Mouse (Mus musculus) neural tube, embryonic 13.5 days (tissue): Measurements from ENCODE around the gene Zg16. TPM values are rescaled to one million over a fixed set of nuclear protein-coding genes. Genes with fewer than 3 reads are reported as not detected.

Experiments
- ATAC-seq: fragments of 200-750 bp; cut with Nextera tagmentation; 2 replicates; pipeline ENCODE4 v1.8.0; 2017; ENCODE audit warnings: low read depth, mild to moderate bottlenecking, moderate TSS enrichment, moderate library complexity
- H3K27ac ChIP-seq: fragments of 300-500 bp; sonication (generic); replicated peaks from 2 replicates; pipeline ENCODE4 v1.5.1; 2015; ENCODE audit warnings: moderate library complexity, mild to moderate bottlenecking, inconsistent platforms
- H3K27me3 ChIP-seq: fragments of 300-500 bp; sonication (generic); 2 replicates; pipeline ENCODE4 v1.6.1; 2015; ENCODE audit warnings: mild to moderate bottlenecking, inconsistent platforms
- H3K36me3 ChIP-seq: fragments of 300-500 bp; sonication (generic); 2 replicates; pipeline ENCODE4 v1.6.1; 2015; ENCODE audit warnings: mild to moderate bottlenecking, inconsistent platforms
- H3K4me1 ChIP-seq: fragments of 300-500 bp; sonication (generic); replicated peaks from 2 replicates; pipeline ENCODE4 v1.6.1; 2015; ENCODE audit warnings: inconsistent platforms
- H3K4me2 ChIP-seq: fragments of 300-500 bp; sonication (generic); 2 replicates; pipeline ENCODE4 v1.6.1; 2015; ENCODE audit warnings: inconsistent platforms, mild to moderate bottlenecking, moderate library complexity
- H3K4me3 ChIP-seq: fragments of 300-500 bp; sonication (generic); 2 replicates; pipeline ENCODE4 v1.5.1; 2015; ENCODE audit warnings: mild to moderate bottlenecking, inconsistent platforms
- H3K9ac ChIP-seq: fragments of 300-500 bp; sonication (generic); 2 replicates; pipeline ENCODE4 v1.6.1; 2015; ENCODE audit warnings: moderate library complexity, mild to moderate bottlenecking, inconsistent platforms
- H3K9me3 ChIP-seq: fragments of 300-500 bp; sonication (generic); 2 replicates; pipeline ENCODE4 v1.6.1; 2016; ENCODE audit warnings: inconsistent platforms
- WGBS: fragments of 180-500 bp; shearing (Covaris S2); methylation state at CpG from one replicate; pipeline ENCODE4 v1.1.7; 2015; 5-methylcytosine and 5-hydroxymethylcytosine counted together
- polyA plus RNA-seq: library from polyadenylated mRNA; unstranded; fragments of >200 nt; fragmentation: Nextera tagmentation; extraction: Ambion mirVana; gene quantifications from 2 replicates; pipeline ENCODE4 v1.2.1, GENCODE M21; 2015

Zg16 gene
- polyA plus RNA-seq, 1 experiment from 2014 or later = not detected

GRCm38 (mm10) chr7:127016081-127016480, 71.0 kb downstream of the Zg16 start:
- ATAC-seq = peak; percentile 14; the same call in 1 of the 2 replicates
- Histone ChIP-seq H3K27me3 (no peaks in the 10 kb centered on the region), H3K27ac (peak overlapping the region; percentile 97), H3K36me3 (peaks cover 35% of the 10 kb centered on the region), H3K4me1 (peaks cover 67% of the 10 kb centered on the region), H3K9me3 (no peaks in the 10 kb centered on the region), H3K9ac (peak overlapping the region; percentile 96), H3K4me3 (peak overlapping the region; percentile 79), H3K4me2 (peak overlapping the region; percentile 92)
- WGBS = 1% methylated on average over 10 of the region's 10 CpGs

- Histone ChIP-seq H3K9me3 (no peaks in the 10 kb centered on the region), H3K36me3 (peaks cover 38% of the 10 kb centered on the region), H3K27ac (no peak overlapping the region), H3K4me2 (peak overlapping the region; percentile 92), H3K27me3 (no peaks in the 10 kb centered on the region), H3K4me3 (peak overlapping the region; percentile 79), H3K9ac (0 out of 2 replicates have a peak overlapping the region, but pooled peaks have one; percentile 12), H3K4me1 (peaks cover 57% of the 10 kb centered on the region)
- no peak for ATAC-seq
- WGBS = 98% methylated on average over 12 of the region's 12 CpGs
Measured at GRCm38 (mm10) chr7:127014993-127015392, 72.1 kb downstream of the Zg16 start.

- no peak for ATAC-seq
- no peaks in the 10 kb centered on the region for H3K27me3 ChIP-seq
- H3K36me3 ChIP-seq = peaks cover 38% of the 10 kb centered on the region
- 63% methylated on average over 11 of the region's 11 CpGs for WGBS
- H3K4me3 ChIP-seq = peak within 1 kb of the TSS; percentile 79
- H3K27ac ChIP-seq = no peak within 1 kb of the TSS
- H3K4me1 ChIP-seq = peaks cover 50% of the 10 kb centered on the region
- H3K4me2 ChIP-seq = peak within 1 kb of the TSS; percentile 92
- H3K9me3 ChIP-seq = no peaks in the 10 kb centered on the region
- H3K9ac ChIP-seq = peak within 1 kb of the TSS; percentile 52
Measured at GRCm38 (mm10) chr7:127014320-127014719, 72.8 kb downstream of the Zg16 start, which contains the start of gene Mvp. TSS of gene Mvp (minus strand) at chr7:127014621.

GRCm38 (mm10) chr7:127013385-127013784, 73.7 kb downstream of the Zg16 start:
- H3K4me1 ChIP-seq = peaks cover 50% of the 10 kb centered on the region
- no peak overlapping the region for H3K9ac ChIP-seq
- no peak overlapping the region for H3K27ac ChIP-seq
- H3K36me3 ChIP-seq = peaks cover 38% of the 10 kb centered on the region
- no peaks in the 10 kb centered on the region for H3K9me3 ChIP-seq
- H3K27me3 ChIP-seq = no peaks in the 10 kb centered on the region
- no peak for ATAC-seq
- H3K4me3 ChIP-seq = no peak overlapping the region
- 95% methylated on average over 6 of the region's 6 CpGs for WGBS
- no peak overlapping the region; the same call in 1 of the 2 replicates for H3K4me2 ChIP-seq

- H3K4me2 ChIP-seq = no peak overlapping the region
- 96% methylated on average over 10 of the region's 10 CpGs for WGBS
- peaks cover 49% of the 10 kb centered on the region for H3K4me1 ChIP-seq
- no peak overlapping the region for H3K9ac ChIP-seq
- no peak for ATAC-seq
- H3K36me3 ChIP-seq = peaks cover 38% of the 10 kb centered on the region
- no peaks in the 10 kb centered on the region for H3K27me3 ChIP-seq
- no peaks in the 10 kb centered on the region for H3K9me3 ChIP-seq
- H3K4me3 ChIP-seq = no peak overlapping the region
- no peak overlapping the region for H3K27ac ChIP-seq
Measured at GRCm38 (mm10) chr7:127012845-127013244, 74.3 kb downstream of the Zg16 start.

- peaks cover 38% of the 10 kb centered on the region for H3K36me3 ChIP-seq
- ATAC-seq = no peak
- H3K27ac ChIP-seq = no peak overlapping the region
- H3K9ac ChIP-seq = no peak overlapping the region
- no peak overlapping the region for H3K4me2 ChIP-seq
- H3K4me1 ChIP-seq = peaks cover 44% of the 10 kb centered on the region
- H3K27me3 ChIP-seq = no peaks in the 10 kb centered on the region
- H3K4me3 ChIP-seq = no peak overlapping the region
- 89% methylated on average over 6 of the region's 6 CpGs for WGBS
- no peaks in the 10 kb centered on the region for H3K9me3 ChIP-seq
Measured at GRCm38 (mm10) chr7:127012374-127012773, 74.8 kb downstream of the Zg16 start.

GRCm38 (mm10) chr7:127011717-127012116, 75.4 kb downstream of the Zg16 start:
- ATAC-seq = no peak
- H3K4me2 ChIP-seq = no peak overlapping the region
- no peaks in the 10 kb centered on the region for H3K9me3 ChIP-seq
- H3K36me3 ChIP-seq = peaks cover 38% of the 10 kb centered on the region
- no peaks in the 10 kb centered on the region for H3K27me3 ChIP-seq
- H3K27ac ChIP-seq = no peak overlapping the region
- H3K4me1 ChIP-seq = peaks cover 43% of the 10 kb centered on the region
- no peak overlapping the region for H3K9ac ChIP-seq
- 73% methylated on average over 2 of the region's 2 CpGs for WGBS
- no peak overlapping the region for H3K4me3 ChIP-seq

- H3K36me3 ChIP-seq = peaks cover 38% of the 10 kb centered on the region
- H3K9ac ChIP-seq = no peak overlapping the region
- peaks cover 40% of the 10 kb centered on the region for H3K4me1 ChIP-seq
- no peak overlapping the region for H3K4me3 ChIP-seq
- H3K27me3 ChIP-seq = no peaks in the 10 kb centered on the region
- 79% methylated on average over 2 of the region's 2 CpGs for WGBS
- no peak overlapping the region for H3K4me2 ChIP-seq
- no peak for ATAC-seq
- H3K9me3 ChIP-seq = no peaks in the 10 kb centered on the region
- no peak overlapping the region for H3K27ac ChIP-seq
Measured at GRCm38 (mm10) chr7:127011051-127011450, 76.1 kb downstream of the Zg16 start.

- Histone ChIP-seq H3K9me3 (no peaks in the 10 kb centered on the region), H3K36me3 (peaks cover 26% of the 10 kb centered on the region), H3K27ac (peak overlapping the region; percentile 63; the same call in 1 of the 2 replicates), H3K4me1 (peaks cover 25% of the 10 kb centered on the region), H3K4me2 (no peak overlapping the region), H3K27me3 (no peaks in the 10 kb centered on the region), H3K9ac (no peak overlapping the region), H3K4me3 (no peak overlapping the region)
- 83% methylated on average over 17 of the region's 17 CpGs for WGBS
- no peak for ATAC-seq
Measured at GRCm38 (mm10) chr7:127009307-127010085, 77.6 kb downstream of the Zg16 start.

GRCm38 (mm10) chr7:127008239-127009019, 78.7 kb downstream of the Zg16 start:
- 54% methylated on average over 9 of the region's 9 CpGs for whole genome bisulfite sequencing
- H3K9me3 ChIP-seq = no peaks in the 10 kb centered on the region
- H3K4me2 ChIP-seq = no peak overlapping the region
- peaks cover 17% of the 10 kb centered on the region; the same call in 1 of the 2 replicates for H3K4me1 ChIP-seq
- peak overlapping the region; percentile 63 for H3K27ac ChIP-seq
- ATAC-seq = 0 out of 2 replicates have a peak, but pooled peaks have one; percentile 68
- H3K4me3 ChIP-seq = no peak overlapping the region
- no peaks in the 10 kb centered on the region for H3K27me3 ChIP-seq
- H3K36me3 ChIP-seq = peaks cover 16% of the 10 kb centered on the region
- peak overlapping the region; percentile 14; the same call in 1 of the 2 replicates for H3K9ac ChIP-seq

- H3K4me2 ChIP-seq = no peak overlapping the region
- H3K4me3 ChIP-seq = no peak overlapping the region
- H3K27ac ChIP-seq = 0 out of 2 replicates have a peak overlapping the region, but pooled peaks have one; percentile 7
- peaks cover 14% of the 10 kb centered on the region; the same call in 1 of the 2 replicates for H3K4me1 ChIP-seq
- H3K9me3 ChIP-seq = no peaks in the 10 kb centered on the region
- no peaks in the 10 kb centered on the region for H3K27me3 ChIP-seq
- no peak overlapping the region for H3K9ac ChIP-seq
- WGBS = 80% methylated on average over 6 of the region's 6 CpGs
- ATAC-seq = no peak
- peaks cover 6% of the 10 kb centered on the region for H3K36me3 ChIP-seq
Measured at GRCm38 (mm10) chr7:127007313-127008024, 79.7 kb downstream of the Zg16 start.
